Mouse (Mus musculus) myocyte (in vitro differentiated cells): ENCODE data around the gene Mrps18c. TPM values are rescaled to one million over a fixed set of nuclear protein-coding genes. Genes with fewer than 3 reads are reported as not detected.

Experiments used
- H3K27me3 ChIP-seq: one replicate; pipeline ENCODE4 v1.6.1; 2011; ENCODE audit not compliant: control insufficient read depth, insufficient read depth, insufficient read length
- H3K36me3 ChIP-seq: one replicate; pipeline ENCODE4 v1.6.1; 2011; ENCODE audit not compliant: control insufficient read depth, insufficient read depth
- H3K4me2 ChIP-seq: one replicate; pipeline ENCODE4 v1.6.1; 2011; ENCODE audit warnings: low read depth, control low read depth
- H3K4me3 ChIP-seq: one replicate; pipeline ENCODE4 v1.5.1; 2011; ENCODE audit warnings: mild to moderate bottlenecking, control low read depth, moderate library complexity
- H3K79me2 ChIP-seq: one replicate; pipeline ENCODE4 v1.6.1; 2011; ENCODE audit not compliant: control insufficient read depth, insufficient read depth
- H3ac ChIP-seq: one replicate; pipeline ENCODE4 v1.6.1; 2011; ENCODE audit not compliant: control insufficient read depth, insufficient read length
- CEBPB ChIP-seq: IDR thresholded peaks from 2 replicates; pipeline ENCODE4 v1.6.1; 2011; ENCODE audit warnings: mild to moderate bottlenecking, moderate library complexity; ENCODE audit not compliant: poor library complexity, insufficient read depth, severe bottlenecking
- E2F4 ChIP-seq: IDR thresholded peaks from one replicate; pipeline ENCODE4 v1.6.1; 2011; ENCODE audit warnings: mild to moderate bottlenecking, control low read depth, moderate library complexity; ENCODE audit not compliant: insufficient read depth
- MAX ChIP-seq: IDR thresholded peaks from one replicate; pipeline ENCODE4 v1.6.1; 2011; ENCODE audit warnings: low read depth, mild to moderate bottlenecking, control low read depth
- MYOD1 ChIP-seq, 3 experiments: IDR thresholded peaks; one replicate each; pipeline ENCODE4 v1.6.1; 2011; ENCODE audit warnings: control low read depth in 2 of 3, low read depth in 2 of 3, mild to moderate bottlenecking in 2 of 3, moderate library complexity in 1 of 3; ENCODE audit not compliant: insufficient read length in 2 of 3, control insufficient read depth in 1 of 3
- MYOG ChIP-seq, 3 experiments: IDR thresholded peaks; one replicate each; pipeline ENCODE4 v1.6.1; 2011; ENCODE audit warnings: control low read depth in 2 of 3, low read depth in 2 of 3, mild to moderate bottlenecking in 2 of 3; ENCODE audit not compliant: insufficient read length in 2 of 3, control insufficient read depth in 1 of 3, insufficient read depth in 1 of 3
- POLR2A ChIP-seq: IDR thresholded peaks from one replicate; pipeline ENCODE4 v1.6.1; 2011; ENCODE audit warnings: low read depth, mild to moderate bottlenecking, control low read depth, moderate library complexity; ENCODE audit not compliant: insufficient read length
- POLR2AphosphoS2 ChIP-seq: IDR thresholded peaks from one replicate; pipeline ENCODE4 v1.6.1; 2011; ENCODE audit warnings: low read depth, control low read depth; ENCODE audit not compliant: insufficient read length
- REST ChIP-seq: IDR thresholded peaks from one replicate; pipeline ENCODE4 v1.6.1; 2011; ENCODE audit warnings: mild to moderate bottlenecking, control low read depth, moderate library complexity; ENCODE audit not compliant: insufficient read depth, insufficient read length
- SRF ChIP-seq: IDR thresholded peaks from one replicate; pipeline ENCODE4 v1.6.1; 2011; ENCODE audit warnings: low read depth; ENCODE audit not compliant: control insufficient read depth, insufficient read length
- TCF12 ChIP-seq: IDR thresholded peaks from one replicate; pipeline ENCODE4 v1.6.1; 2011; ENCODE audit warnings: mild to moderate bottlenecking, control low read depth; ENCODE audit not compliant: poor library complexity, insufficient read depth, severe bottlenecking
- TCF3 ChIP-seq: IDR thresholded peaks from one replicate; pipeline ENCODE4 v1.6.1; 2011; ENCODE audit warnings: low read depth, control low read depth; ENCODE audit not compliant: insufficient read length
- USF1 ChIP-seq: IDR thresholded peaks from one replicate; pipeline ENCODE4 v1.6.1; 2011; ENCODE audit warnings: low read depth, mild to moderate bottlenecking, control low read depth, moderate library complexity
- polyA plus RNA-seq: library from polyadenylated mRNA; unstranded; fragments of >200 nt; fragmentation: generic; extraction: Trizol; gene quantifications from one replicate; pipeline ENCODE4 v1.2.1, GENCODE M21; 2012; ENCODE audit warnings: missing spikeins

Mrps18c gene
- polyA plus RNA-seq, 1 experiment: 71.7 TPM

GRCm38 (mm10) chr5:100822826-100823225, 24.4 kb downstream of the Mrps18c start:
- H3K4me3 ChIP-seq: no peak overlapping the region
- no peaks in the 10 kb centered on the region for H3K27me3 ChIP-seq
- H3ac ChIP-seq: no peak overlapping the region
- no peaks in the 10 kb centered on the region for H3K36me3 ChIP-seq
- no peak overlapping the region for H3K4me2 ChIP-seq
- TF ChIP-seq POLR2A: no peak
- TF ChIP-seq MAX: no peak
- no peak for TF ChIP-seq E2F4
- TF ChIP-seq TCF12: no peak
- no peak for TF ChIP-seq TCF3
- no peak for TF ChIP-seq USF1
- no peak for TF ChIP-seq SRF
- no peak for TF ChIP-seq POLR2AphosphoS2
- no peak for TF ChIP-seq REST
- no peak for TF ChIP-seq MYOD1 (IDR thresholded peaks at IDR 0.05; ENCODE audit: control insufficient read depth in 1 of 3, insufficient read length in 2 of 3, low read depth in 2 of 3)
- no peak for TF ChIP-seq CEBPB
- no peak for TF ChIP-seq MYOG (IDR thresholded peaks at IDR 0.05; ENCODE audit: control insufficient read depth in 1 of 3, insufficient read depth in 1 of 3, insufficient read length in 2 of 3, low read depth in 2 of 3)
- H3K79me2 ChIP-seq: peaks cover 5% of the 10 kb centered on the region

- Histone ChIP-seq H3K79me2 (no peaks in the 10 kb centered on the region), H3K27me3 (peaks cover 14% of the 10 kb centered on the region), H3K36me3 (no peaks in the 10 kb centered on the region), H3ac (no peak overlapping the region), H3K4me3 (no peak overlapping the region), H3K4me2 (no peak overlapping the region)
- TF ChIP-seq CEBPB: no peak
- TF ChIP-seq TCF3: no peak
- TF ChIP-seq REST: no peak
- no peak for TF ChIP-seq POLR2AphosphoS2
- TF ChIP-seq TCF12: no peak
- no peak for TF ChIP-seq MYOG (IDR thresholded peaks at IDR 0.05; ENCODE audit: control insufficient read depth in 1 of 3, insufficient read depth in 1 of 3, insufficient read length in 2 of 3, low read depth in 2 of 3)
- TF ChIP-seq MAX: no peak
- TF ChIP-seq MYOD1 (IDR thresholded peaks at IDR 0.05; ENCODE audit: control insufficient read depth in 1 of 3, insufficient read length in 2 of 3, low read depth in 2 of 3): no peak
- TF ChIP-seq SRF: no peak
- TF ChIP-seq USF1: no peak
Measured at GRCm38 (mm10) chr5:100825975-100826374, 27.5 kb downstream of the Mrps18c start.

DNA sequence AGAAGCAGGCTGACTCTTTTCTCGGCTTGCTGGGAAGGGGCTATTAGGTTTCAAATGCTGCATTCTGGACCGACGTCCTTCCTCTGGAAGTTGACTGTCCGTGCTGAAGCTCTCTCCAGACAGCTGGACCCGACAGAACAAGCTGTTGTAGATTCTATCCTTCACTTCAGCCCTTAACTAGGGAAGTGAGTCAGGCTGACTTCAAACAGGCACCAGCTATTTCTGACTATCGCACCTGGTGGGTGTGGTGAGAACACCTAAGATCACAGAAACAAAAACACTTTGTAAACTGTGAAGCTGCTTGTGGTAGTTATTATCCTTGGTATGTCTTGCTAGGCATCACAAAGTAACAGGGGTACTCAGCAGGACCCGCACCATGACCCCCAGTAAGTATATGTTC, 28.1 kb downstream of the Mrps18c start:
- Histone ChIP-seq H3K36me3 (no peaks in the 10 kb centered on the region), H3K4me2 (no peak overlapping the region), H3K79me2 (no peaks in the 10 kb centered on the region), H3ac (no peak overlapping the region), H3K4me3 (no peak overlapping the region), H3K27me3 (peaks cover 14% of the 10 kb centered on the region)
- TF ChIP-seq MYOD1 (IDR thresholded peaks at IDR 0.05; ENCODE audit: control insufficient read depth in 1 of 3, insufficient read length in 2 of 3, low read depth in 2 of 3) (no peak), MYOG (IDR thresholded peaks at IDR 0.05; ENCODE audit: control insufficient read depth in 1 of 3, insufficient read depth in 1 of 3, insufficient read length in 2 of 3, low read depth in 2 of 3) (no peak), POLR2A (no peak), E2F4 (no peak), SRF (no peak), TCF12 (no peak), MAX (no peak), CEBPB (no peak), REST (no peak), TCF3 (no peak), USF1 (no peak), POLR2AphosphoS2 (no peak)

- H3K79me2 ChIP-seq: no peaks in the 10 kb centered on the region
- no peak overlapping the region for H3K4me2 ChIP-seq
- no peak overlapping the region for H3K4me3 ChIP-seq
- H3ac ChIP-seq: no peak overlapping the region
- no peaks in the 10 kb centered on the region for H3K36me3 ChIP-seq
- H3K27me3 ChIP-seq: peaks cover 14% of the 10 kb centered on the region
- TF ChIP-seq MAX (no peak), E2F4 (no peak), MYOG (IDR thresholded peaks at IDR 0.05; ENCODE audit: control insufficient read depth in 1 of 3, insufficient read depth in 1 of 3, insufficient read length in 2 of 3, low read depth in 2 of 3) (no peak)
Measured at GRCm38 (mm10) chr5:100828701-100829100, 30.3 kb downstream of the Mrps18c start.

GRCm38 (mm10) chr5:100832680-100833079, 34.3 kb downstream of the Mrps18c start:
- no peak overlapping the region for H3K4me2 ChIP-seq
- H3K36me3 ChIP-seq: no peaks in the 10 kb centered on the region
- no peaks in the 10 kb centered on the region for H3K79me2 ChIP-seq
- H3K27me3 ChIP-seq: peaks cover 14% of the 10 kb centered on the region
- TF ChIP-seq SRF (no peak), MYOG (IDR thresholded peaks at IDR 0.05; ENCODE audit: control insufficient read depth in 1 of 3, insufficient read depth in 1 of 3, insufficient read length in 2 of 3, low read depth in 2 of 3) (no peak), POLR2A (no peak), E2F4 (no peak), POLR2AphosphoS2 (no peak), MAX (no peak)
- no peak overlapping the region for H3K4me3 ChIP-seq
- no peak overlapping the region for H3ac ChIP-seq
